Mouse (Mus musculus) left cerebral cortex, postnatal 4 days (tissue): Measurements from ENCODE around the gene Hykk. TPM values are rescaled to one million over a fixed set of nuclear protein-coding genes. Genes with fewer than 3 reads are reported as not detected.

Source experiments
- DNase-seq: peaks from one replicate; pipeline ENCODE4 v3.0.0-alpha.2; 2022
- intact Hi-C: fragments of 180-260 bp; cut with DNase I; formaldehyde crosslinking; loops from one replicate; pipeline ENCODE4 v1.15.1; 2025
- total RNA-seq, 2 experiments: library from RNA; stranded (reverse); gene quantifications; 2 replicates each; pipeline ENCODE4 v1.2.3; 2021

Hykk gene
- total RNA-seq, 2 experiments from 2014 or later = 1.9 TPM

GRCm38 (mm10) chr9:54969972-54970637 lies 53.0 kb downstream of the Hykk start:
- DNase-seq = no peak
- intact Hi-C loops = no loop called here

GRCm38 (mm10) chr9:54980674-54981073 lies 63.6 kb downstream of the Hykk start, which contains the start of gene Chrna5:
Chrna5 (plus strand) TSS chr9:54980880.
- DNase-seq = no peak

GRCm38 (mm10) chr9:54981291-54982191 lies 64.5 kb downstream of the Hykk start:
- DNase-seq = peak; percentile 52
- intact Hi-C loops = no loop called here

More at GRCm38 (mm10) chr9:54980674-54981073, 63.6 kb downstream of the Hykk start, which contains the start of gene Chrna5:
- intact Hi-C loops = no loop called here

GRCm38 (mm10) chr9:54982401-54982800 lies 65.3 kb downstream of the Hykk start:
- no peak for DNase-seq
- intact Hi-C loops = no loop called here

- no peak for DNase-seq
- intact Hi-C loops = no loop called here
Observed at GRCm38 (mm10) chr9:54990362-54990761, 73.3 kb downstream of the Hykk start.

DNA sequence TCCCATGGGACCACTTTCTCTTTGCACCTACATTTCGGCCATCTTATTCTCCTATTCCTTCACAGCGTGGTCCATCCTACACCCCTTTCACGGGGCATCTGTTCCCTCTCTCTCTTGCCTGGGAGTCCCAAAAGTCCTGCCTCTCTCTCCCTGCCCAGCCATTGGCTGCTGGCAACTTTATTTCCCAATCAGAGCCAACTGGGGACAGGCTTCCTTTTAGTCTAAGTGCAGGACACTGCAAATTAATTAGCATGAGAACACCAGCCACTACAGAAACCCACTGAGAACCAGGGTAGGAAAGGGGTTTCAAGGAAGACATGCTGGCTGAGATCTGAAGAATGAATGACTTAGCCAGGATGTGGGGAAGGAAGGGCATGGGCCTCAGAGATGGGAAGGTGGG lies 77.3 kb downstream of the Hykk start:
- DNase-seq = no peak
- intact Hi-C loops = no loop called here

DNA sequence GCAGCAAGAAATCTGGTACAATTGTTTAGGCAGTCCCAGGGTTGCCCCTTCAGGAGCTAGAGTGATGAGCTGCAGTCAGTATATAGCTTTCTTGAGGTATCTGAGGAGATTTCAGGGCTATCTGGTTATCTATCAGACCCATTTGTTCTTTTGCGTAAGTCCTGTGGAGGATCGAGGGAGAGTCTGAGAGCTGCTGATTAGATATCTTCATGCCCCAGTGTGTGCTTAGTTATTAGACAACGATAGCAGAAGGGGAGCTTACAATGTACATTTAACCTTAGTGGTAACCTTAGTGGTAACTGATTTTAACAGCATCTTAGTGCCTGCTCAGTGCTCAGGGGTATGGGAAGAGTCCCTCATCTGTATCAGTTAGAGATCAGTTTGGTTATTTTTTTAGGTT lies 78.6 kb downstream of the Hykk start:
- intact Hi-C loops = no loop called here
- no peak for DNase-seq

Other genes starting within 250 kb of the Hykk start
- 10 to 100 TPM; 11.8 to 13.0 TPM for gene Dnaja4, start 218.4 kb upstream of the Hykk start, total RNA-seq
- gene Wdr61, start 182.8 kb upstream of the Hykk start, total RNA-seq = 10 to 100 TPM; 50.9 to 56.9 TPM
- gene Crabp1, start 152.5 kb upstream of the Hykk start, total RNA-seq = 10 to 100 TPM; 14.1 to 20.7 TPM
- 10 to 100 TPM; 88.0 to 92.8 TPM for gene Ireb2, start 53.5 kb upstream of the Hykk start, total RNA-seq
- gene Psma4, start 33.5 kb downstream of the Hykk start, total RNA-seq = 100 to 1,000 TPM; 163 to 170 TPM
- gene AY074887, start 33.7 kb downstream of the Hykk start, total RNA-seq = not detected
- gene Chrna5, start 63.6 kb downstream of the Hykk start, total RNA-seq = 1 to 10 TPM; 7.3 to 7.9 TPM
- gene Chrna3, start 109.3 kb downstream of the Hykk start, total RNA-seq = 1 to 10 TPM; 3.4 to 3.9 TPM
- under 1 TPM in 1 of 2 experiments, not detected in 1; 0.08 TPM for gene Chrnb4, start 131.5 kb downstream of the Hykk start, total RNA-seq
- 10 to 100 TPM; 45.5 to 51.4 TPM for gene Ube2q2, start 231.6 kb downstream of the Hykk start, total RNA-seq